Mouse (Mus musculus): ENCODE results near the gene Gdf15. TPM values are rescaled to one million over a fixed set of nuclear protein-coding genes. Genes with fewer than 3 reads are reported as not detected.

Gdf15 gene
- total RNA-seq, 2 experiments from 2014 or later, result not detected

DNA sequence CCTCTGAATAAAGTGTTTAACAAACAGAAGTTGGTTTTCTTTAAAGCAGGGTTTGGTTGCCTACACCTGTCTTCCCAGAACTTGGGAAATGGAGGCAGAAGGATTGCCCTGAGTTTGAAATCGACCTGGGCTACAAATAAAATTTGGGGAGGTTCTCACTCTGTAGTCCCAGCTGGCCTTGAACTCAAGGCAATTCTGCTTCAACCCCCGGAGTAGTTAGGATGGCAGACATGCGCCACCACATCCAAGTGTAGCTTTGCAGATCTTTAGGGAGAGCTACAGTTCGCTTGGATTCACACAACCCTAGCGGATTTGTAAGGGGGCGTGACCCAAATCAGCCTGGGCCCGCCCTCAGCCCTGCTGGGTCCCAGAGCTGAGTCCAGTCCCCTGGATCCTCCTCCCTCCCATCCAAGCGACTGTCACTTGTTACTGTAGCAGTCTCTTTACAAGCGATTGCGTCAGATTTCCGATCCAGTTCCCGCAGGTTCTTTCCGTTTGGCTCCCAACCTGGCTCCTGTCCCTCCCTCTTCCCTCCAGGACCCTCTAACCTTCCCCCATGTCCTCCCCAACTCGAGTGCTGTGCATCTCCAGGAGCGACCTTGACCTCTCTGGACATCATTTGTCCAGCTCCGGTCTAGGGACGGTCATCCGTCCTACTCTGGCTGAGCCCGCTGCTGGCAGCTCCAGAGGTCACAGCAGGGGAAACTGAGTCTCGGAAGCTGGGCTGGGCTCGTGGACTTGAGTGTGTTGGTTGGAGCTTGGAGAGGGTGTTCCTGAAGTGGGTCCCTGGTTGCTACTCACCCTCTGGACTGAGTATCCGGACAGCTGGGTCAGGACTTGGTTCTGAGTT is 1.5 kb downstream of the Gdf15 start:
- no peak for DNase-seq
- intact Hi-C loops (cut with DNase I), result no loop called here

DNA sequence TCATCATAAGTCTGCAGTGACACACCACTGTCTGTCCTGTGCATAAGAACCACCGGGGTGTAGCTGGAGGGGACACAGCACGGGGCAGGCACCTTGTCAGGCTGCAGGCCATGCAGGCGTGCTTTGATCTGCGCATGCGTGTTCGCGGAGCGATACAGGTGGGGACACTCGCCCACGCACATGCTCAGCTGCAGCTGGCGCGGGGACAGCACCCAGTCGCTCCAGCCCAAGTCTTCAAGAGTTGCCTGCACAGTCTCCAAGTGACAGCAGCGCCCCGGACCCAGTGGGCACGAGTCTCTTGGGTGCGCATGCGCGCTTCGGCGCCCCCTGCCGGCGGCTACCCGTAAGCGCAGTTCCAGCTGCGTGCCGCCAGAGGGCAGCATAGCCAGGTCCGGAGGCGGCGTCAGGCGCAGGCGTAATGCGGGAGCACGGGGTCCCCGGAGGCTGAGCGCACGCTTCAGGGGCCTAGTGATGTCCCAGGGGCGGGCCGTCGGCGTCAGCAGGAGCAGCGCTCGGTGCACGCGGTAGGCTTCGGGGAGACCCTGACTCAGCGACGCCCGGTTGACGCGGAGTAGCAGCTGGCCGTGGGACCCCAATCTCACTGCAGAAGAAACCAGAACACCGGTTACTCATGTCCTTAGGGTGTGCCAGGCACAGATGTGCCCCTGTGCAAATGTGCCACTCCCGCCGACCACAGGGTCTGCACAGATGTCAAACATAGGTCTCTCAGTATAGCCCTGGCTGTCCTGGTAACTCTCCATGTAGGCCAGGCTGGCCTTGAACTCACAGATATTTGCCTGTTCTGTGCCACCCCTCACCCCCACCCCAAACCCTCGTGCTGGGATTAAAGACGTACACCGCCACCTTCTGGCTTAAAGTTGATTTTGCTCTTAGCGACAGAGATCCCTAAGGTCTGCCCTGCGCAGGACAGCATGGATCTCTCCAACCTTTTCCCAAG is 2.4 kb downstream of the Gdf15 start:
- DNase-seq, result peak; percentile 86
- intact Hi-C loops (cut with DNase I), result no loop called here

DNA sequence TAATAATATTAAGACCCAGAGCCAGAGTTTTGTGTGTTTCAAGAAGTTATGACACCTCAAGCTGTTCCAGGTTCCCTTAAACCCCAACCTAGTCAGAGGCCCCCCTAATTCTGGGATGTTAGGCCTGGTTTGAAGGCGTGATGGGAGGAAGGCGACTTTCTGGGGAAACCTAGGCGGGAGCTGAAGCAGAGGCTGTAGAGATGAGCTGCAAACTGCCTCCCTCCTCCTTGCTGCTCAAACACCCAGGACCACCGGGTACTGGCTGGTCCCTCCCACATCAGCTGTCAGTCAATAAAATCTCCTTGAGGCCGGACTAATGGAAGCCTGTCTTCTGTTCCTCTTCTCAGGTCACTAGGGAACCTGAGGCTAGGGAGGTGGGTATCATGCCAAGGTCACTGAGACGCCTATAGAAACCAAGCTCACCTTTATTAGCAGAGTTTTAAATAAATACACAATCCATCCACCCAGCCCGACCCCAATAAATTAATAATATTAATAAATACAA is 3.2 kb downstream of the Gdf15 start:
- no peak for DNase-seq
- intact Hi-C loops (cut with DNase I), result no loop called here

DNA sequence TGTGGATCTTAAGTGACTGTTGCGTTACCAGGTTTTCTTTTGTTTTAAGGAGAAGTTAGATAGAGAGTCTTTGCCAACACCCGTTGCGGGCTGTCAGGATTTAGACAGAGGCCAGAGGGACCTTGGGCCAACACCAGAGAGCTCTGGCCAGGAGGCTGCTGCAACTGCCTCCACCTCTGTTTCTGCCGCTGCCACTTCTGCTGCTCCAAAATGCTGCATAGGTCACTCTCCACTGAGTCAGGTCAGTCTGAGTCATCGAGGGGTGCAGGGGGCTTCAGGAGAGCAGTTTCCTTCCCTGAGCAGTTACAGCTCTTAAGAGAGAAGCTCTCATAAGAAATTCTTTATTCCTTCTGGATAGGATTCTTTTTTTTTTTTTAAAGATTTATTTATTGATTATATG is 5.2 kb downstream of the Gdf15 start:
- no peak for DNase-seq
- intact Hi-C loops (cut with DNase I), result no loop called here

DNA sequence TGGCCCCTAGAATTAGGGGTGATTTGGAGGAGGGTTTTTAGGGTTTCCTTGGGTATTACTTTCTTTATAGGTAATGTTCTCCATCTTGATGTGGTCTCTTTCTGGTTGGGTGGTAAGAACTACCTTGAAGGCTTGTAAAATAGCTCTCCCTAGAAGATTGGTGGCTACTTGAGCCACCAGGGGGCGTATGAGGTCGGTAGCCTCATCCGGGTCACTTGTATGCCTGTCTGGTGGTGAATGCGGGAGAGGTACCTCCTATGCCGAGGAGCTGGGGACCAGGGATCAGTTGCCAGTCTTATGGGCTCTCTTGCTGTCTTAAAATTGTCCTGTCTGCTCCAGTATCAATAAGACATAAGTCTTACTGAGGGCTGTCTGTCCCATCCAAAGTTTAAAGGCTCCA is 7.2 kb downstream of the Gdf15 start:
- intact Hi-C loops (cut with DNase I), result no loop called here
- DNase-seq, result peak; percentile 53

DNA sequence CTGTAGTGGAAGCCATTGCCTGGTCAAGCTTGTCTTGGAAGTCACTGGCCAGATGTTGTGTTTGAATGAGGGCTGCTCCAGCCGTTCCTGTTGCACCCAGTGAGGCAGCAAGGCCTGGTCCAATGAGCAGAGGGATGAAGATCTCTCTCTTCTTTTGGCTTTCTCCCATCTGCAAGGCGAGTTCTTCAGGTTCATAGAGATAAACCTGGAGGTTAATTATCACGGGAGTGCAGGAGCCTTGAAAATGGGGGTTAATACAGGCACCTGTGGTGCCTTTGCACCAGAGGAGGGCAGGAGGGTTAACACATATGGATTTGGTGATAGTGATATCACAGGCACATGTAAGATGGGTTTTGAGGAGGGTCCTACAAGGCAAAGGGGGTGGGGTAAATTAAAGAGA is 10.0 kb downstream of the Gdf15 start:
- DNase-seq, result no peak
- intact Hi-C loops (cut with DNase I), result no loop called here

DNA sequence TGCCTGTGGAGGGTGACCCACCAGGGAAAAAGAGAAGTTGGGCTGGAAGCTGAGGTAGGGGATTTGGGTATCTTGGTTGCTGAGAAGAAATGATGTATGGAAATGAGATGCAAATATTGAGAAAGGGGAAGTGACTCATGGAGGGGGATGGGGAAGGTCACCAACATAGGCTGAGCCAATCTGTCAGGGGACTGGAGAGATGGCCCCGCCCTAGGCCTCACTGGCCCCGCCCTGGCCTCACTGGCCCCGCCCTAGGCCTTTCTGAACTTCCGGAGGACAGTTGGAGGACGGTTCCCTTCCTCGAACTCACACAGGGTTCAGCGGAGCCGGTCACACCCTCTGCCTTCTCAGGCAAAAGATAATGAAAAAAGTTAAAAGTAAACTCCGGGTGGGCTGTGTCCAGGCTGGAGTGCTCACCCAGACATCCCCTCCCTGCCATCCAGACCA is 13.3 kb downstream of the Gdf15 start:
- intact Hi-C loops (cut with DNase I), result no loop called here
- no peak for DNase-seq

DNA sequence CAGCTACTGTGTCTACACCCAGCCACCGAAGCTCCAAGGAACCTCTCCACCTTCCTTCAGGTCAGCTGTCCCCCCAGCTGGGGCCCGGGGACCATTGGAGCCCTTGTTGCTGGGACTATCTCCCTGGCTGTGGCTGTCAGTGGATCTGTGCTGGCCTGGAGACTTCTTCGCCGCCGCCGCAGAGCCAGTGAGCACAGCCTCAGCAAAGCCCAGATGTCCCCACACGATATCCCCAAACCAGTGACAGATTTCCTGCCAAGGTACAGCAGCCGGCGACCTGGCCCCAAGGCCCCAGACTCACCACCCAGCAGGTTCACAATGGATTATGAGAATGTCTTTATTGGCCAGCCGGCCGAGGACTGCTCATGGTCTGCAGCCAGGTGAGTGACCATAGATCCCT is 14.3 kb downstream of the Gdf15 start:
- DNase-seq, result no peak
- intact Hi-C loops (cut with DNase I), result no loop called here

DNA sequence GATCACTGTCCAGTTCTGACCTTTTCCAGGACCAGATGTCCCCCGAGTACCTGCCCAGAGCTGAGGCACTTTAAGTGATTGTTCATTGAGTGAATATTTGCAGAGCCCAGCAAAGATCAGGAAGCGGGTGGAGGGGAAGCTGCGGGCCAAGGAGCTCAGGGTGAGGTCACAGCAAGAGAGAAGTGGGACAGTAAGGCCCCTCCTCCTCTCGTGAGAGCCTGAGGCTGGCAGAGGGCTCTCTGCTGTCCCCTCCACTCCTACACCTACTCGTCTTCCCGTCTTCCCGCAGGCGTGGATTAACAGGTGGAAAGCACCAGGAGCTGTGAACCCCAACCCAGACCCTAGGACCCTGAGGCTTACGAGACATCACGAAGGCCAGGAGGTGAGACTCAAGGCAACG is 15.6 kb downstream of the Gdf15 start:
- DNase-seq, result no peak
- intact Hi-C loops (cut with DNase I), result no loop called here

DNA sequence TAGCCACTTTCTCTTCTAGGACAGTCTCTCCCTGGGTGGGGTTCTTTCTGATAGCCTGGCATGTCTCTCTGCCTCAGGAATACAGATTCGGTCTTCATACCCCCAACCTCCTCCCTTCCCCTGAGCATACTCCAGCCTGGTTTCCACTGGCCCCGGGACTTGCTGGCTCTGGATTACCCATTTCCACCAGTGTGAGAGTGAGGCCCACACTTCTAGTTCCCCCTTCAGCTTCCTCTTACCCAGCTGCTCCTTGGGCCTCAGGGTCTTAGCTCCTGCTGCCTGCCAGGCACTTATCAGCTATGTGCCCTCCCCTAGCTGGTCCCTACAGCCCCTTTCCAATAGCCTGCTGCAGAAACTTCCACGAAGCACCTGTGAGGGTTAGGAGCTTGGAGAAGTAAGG is 16.4 kb downstream of the Gdf15 start, which contains the start of gene Lrrc25:
TSS of gene Lrrc25 (plus strand) at position 262 of the 400 bp plus-strand sequence.
- intact Hi-C loops (cut with DNase I), result no loop called here
- DNase-seq, result no peak

DNA sequence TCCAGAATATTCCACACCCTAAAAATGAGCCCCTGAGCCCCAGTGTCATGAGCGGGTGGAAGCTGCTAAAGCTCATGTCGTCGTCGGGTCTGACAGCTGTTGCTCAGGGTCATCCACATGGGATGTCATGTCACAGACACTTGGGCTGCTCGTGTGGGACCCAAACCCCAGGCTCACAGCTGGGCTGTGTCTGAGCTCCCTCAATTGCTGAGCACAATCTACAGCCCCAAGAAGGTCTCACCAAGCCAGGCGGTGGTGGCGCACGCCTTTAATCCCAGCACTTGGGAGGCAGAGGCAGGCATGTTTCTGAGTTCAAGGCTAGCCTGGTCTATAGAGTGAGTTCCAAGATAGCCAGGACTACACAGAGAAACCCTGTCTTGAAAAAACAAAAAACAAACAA is 17.0 kb downstream of the Gdf15 start:
- intact Hi-C loops (cut with DNase I), result no loop called here
- DNase-seq, result no peak

DNA sequence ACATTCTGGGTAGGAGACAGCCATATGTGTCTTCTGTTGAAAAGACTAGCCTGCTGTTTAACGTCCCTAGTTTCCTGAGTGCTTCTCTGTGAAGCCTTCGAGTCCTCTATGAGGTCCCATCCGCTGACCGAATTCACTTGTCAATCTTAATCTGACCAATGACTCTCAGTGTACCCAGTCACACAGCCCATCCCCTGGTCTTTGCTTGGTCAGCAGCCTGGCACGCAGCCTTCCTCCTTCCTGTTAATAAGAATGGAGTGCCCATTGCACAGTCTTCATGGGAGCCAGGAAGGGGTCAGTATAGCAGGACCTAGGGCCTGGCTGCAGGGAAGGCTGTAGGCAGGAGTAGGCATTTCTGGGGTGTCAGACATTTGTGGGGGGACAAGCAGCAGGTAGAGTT is 17.8 kb downstream of the Gdf15 start:
- intact Hi-C loops (cut with DNase I), result no loop called here
- DNase-seq, result no peak

DNA sequence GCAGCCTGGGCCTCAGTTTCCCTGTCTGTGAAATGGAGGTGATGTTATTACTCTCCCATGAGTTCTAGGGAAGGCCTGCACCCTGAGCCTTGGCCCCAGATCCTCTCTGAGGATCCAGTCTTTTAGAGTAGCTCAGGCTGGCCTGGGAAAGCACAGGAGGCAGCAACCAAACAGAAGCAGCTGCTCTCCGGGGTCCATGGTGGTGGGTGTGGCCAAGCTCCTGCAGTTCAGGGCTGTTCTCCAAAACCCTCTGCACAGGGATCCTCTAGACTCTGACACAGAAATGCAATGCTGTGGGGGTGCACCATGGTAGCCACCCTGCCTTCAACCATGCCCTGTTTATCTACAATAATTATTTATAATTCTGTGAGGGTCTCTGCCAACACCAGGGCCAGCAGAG is 18.5 kb downstream of the Gdf15 start:
- intact Hi-C loops (cut with DNase I), result no loop called here
- no peak for DNase-seq

DNA sequence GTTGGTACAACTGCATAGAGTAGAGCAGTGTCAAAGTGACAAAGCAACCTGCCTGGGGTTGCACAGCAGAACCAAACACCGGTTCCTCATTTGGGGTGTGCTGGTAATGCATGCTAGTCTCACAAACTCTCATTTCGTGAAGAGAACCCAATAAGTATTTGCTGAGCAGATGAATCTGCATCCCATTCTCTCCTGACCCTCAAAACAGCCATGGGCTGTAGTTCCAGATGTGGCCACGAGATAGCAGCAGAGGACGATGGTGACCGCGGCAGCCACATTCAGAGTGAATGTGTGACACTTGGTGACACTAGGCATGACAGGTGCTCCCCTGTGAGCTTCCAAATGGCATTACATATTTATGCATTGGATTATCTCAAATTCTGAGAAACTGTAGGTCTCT is 20.4 kb downstream of the Gdf15 start:
- peak; percentile 86 for DNase-seq
- intact Hi-C loops (cut with DNase I), result no loop called here

DNA sequence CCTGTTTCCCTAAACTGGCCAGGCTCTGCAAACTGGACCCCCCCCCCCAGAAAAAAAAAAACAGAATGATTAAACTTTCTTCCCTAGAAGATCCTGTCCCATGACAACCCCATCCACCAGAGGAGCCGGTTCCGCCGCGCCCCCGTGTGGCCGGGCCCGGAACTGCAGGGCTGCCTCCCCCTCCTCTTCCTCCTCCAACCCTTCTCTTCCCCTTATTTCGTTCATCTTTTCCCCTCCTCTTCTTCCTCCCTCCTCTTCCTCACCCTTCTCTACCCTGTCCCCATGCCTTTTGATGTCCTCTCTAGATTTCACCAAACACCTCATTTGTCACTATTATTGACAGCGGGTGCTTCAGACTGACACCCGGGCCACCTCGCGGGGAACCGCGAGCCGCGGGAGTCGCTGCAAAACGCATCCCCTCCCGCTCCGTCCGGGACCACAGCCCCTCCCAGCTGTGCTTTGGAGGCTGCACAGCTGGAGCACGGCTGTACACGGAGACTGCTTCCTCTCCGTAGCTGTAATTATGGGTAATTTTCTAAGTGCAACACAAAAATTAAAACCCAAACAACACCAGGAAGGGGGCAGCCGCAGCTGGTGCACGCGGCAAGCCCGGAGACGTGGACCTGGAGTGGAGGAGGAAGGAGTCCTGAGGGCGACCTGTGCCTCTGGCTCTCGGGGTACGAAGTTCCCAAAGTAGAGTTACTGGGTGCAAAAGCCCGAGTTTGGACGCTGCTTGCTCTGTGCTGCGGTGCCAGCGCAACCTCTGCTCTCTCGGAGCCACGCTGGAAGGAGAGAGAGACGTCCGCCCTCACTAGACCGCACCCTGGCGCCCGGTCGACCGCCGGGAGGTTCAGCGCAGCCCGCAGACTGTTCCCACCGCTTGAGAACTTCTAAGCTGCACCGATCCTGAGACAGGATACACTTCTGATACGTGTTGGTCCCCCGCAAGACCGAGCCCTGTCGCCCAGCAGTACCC is 21.2 kb downstream of the Gdf15 start:
- DNase-seq, result peak; percentile 75
- intact Hi-C loops (cut with DNase I), result no loop called here

DNA sequence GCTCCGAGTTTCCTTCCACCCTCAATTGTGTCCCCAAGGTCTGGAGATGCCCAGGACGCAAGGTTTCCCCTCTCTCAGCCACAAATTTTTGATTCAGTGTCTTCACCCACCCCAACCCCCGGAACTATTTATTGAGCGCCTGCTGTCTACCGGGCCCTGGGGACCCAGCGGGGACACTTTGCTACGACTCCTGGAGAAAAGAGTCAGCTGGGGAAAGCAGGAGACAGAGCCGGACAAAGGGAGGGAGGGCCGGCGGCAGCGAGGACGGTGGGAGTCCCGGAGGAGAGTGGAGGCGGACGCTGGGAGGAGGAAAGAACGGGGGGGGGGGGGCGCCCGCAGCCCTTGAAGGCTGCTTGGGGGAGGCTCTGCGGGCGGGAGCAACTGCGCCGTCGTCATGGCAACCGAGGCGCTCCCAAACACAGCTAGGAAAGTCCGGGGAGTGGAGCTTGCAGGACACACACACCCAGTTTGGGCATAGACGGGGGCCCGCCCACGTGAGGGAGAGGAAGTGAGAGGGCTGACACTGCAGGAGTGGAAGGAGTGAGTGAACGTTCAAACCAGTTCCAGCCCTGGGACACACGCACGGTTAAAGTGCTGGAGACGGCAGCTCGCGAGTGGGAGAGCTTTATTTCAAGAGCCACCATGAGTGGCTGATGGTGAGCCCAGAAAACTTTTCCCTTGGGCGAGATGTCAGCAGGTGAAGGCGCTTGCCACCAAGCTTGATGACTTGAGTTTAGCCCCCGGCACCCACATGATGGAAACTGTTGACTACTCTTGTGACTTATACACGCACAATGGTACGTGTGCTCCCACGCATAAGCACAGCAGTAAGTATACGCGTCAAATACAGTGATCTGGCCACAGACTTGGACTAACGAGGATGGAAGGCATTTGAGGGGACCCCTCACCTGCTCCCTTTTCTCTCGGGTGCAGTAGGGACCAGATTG is 22.1 kb downstream of the Gdf15 start:
- intact Hi-C loops (cut with DNase I), result no loop called here
- peak; percentile 72 for DNase-seq

DNA sequence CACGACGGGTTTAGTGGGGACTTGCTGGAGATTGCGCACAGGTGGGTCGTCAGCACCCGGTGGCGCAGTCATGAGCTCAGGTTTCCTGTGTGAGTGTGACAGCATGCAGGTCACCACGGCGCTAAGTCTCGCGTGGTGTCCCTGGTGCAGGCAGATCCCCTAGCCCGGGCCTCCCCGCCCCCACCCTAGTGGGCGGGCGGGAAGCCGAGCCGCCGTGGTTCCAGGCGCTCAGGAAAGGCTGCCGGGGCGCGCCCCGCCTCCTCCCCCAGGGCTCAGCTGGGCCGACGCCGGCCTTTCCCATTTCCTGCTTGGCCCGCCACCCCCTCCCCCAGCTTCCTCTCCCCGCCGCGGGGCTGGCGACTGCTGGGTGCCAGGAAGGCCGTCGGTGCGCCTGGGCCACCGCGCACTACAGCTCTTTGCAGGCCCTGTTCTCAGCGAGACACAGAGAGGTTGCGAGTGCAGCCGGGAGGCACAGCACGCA is 22.8 kb downstream of the Gdf15 start:
- intact Hi-C loops (cut with DNase I), result no loop called here
- peak; percentile 78 for DNase-seq

DNA sequence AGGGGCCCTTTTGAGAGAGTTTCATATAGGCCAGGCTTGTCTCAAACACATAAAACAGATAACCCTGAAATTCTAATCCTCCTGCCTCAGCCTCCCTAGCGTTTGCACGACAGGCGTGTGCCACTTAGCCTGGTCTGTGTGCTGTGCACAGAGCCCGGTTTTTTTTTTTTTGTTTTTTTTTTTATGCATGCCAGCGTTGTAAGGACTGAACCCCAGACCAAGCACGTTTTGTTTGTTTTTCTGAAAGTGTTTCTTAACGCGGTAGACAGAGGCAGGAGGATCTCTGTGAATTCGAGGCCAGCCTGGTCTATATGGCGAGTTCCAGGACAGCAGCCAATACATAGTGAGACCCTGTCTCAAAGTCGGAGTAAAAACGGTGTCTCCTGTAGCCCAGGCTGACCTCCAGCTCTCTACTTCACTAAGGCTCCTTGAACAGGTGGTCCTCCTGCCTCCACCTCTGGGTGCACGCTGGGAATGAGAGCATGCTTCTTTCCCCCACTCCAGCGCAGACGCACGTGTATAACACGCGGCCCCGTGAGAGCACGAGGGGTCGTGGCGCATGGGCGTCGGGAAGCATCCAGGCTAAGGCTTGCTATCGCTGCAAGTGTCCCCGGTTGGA is 23.4 kb downstream of the Gdf15 start, which contains the start of gene Ssbp4:
TSS of gene Ssbp4 (minus strand) at position 124 of the 619 bp plus-strand sequence.
- DNase-seq, result no peak
- intact Hi-C loops (cut with DNase I), result no loop called here

Measured in left cerebral cortex, postnatal 4 days (tissue).